Mouse (Mus musculus): ENCODE data around the gene Socs5.
A peak's percentile ranks its signal among the peaks of the same experiment; 100 is the strongest.

Gene Socs5

DNA sequence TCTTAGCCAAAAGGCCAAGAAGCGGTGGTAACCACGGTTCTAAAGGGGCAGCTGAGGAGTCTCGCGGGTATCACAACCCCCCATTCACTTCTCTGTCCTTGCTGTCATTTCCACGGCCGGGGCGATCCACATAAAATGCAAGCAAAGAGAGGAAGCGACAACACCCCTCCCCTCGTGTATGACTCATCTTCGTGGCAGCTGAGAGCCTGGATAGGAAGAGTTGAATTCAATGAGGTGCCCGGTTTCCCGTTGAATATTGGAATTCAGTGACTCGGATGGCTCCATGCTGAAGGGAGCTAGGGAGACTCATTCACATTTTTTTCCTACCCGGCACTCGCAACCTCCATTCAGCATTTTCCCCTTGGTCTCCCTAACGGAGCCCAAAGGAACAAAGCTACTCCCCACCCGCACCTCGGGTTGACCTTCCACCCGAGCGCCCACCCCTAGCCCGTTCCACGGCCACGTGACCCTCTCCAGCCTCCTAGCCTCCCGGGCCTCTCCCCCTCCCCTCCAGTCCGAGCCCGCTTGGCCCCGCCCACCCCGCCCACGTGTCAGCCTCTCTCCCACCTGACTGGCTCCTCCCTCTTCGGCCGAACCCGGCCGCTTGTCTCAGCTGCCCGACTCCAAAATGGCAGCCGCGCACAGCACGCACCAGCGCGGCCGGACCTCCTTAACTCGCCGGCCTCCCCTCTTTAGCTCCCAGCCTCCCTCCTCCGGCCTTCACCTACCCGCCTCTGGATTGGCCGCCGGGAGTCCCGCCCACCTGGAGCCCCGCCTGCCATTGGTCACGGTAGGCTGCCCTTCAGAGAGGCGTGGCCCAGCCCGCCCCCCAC, 572 bp upstream of the Socs5 start:
- peak; percentile 91 for DNase-seq (ENCODE audit: extremely low read depth, low read depth)

DNA sequence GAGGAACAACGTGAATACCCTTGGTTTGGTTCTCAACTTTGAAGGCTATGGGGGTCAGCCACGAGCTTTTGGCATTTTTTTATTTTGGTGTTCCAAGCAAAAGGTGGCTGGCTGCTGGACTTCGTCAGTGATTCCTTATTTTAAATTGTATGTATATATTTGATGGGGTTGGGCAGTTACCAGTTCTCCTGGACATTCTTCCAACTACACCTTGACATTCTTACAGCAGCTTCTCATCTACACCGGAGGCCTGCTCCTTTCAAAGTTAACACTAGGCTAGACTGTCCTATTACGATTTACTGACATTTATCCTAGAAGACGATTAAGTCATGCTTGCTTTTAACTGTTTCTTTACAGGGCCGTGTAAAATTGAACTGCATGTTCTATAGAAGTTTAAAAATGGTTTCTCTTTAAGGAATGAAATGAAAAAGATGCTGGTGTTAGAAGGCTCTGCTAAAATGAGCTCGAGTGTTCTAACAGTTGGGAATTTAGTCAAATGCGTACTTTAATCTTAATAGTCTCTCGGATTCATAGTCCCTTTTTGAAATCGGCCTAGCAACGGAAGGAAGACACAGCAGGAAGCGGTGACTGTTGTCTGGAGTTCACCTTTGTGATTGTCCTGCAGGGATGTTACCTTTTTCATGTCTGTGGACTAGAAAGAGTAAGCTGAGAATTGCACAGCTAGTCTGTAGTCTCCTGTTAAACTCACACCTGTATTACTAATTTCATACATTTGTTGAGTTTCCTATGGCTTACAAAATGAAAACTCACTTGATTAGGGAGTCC, 1.2 kb downstream of the Socs5 start:
- DNase-seq (ENCODE audit: extremely low read depth, low read depth) = no peak

DNA sequence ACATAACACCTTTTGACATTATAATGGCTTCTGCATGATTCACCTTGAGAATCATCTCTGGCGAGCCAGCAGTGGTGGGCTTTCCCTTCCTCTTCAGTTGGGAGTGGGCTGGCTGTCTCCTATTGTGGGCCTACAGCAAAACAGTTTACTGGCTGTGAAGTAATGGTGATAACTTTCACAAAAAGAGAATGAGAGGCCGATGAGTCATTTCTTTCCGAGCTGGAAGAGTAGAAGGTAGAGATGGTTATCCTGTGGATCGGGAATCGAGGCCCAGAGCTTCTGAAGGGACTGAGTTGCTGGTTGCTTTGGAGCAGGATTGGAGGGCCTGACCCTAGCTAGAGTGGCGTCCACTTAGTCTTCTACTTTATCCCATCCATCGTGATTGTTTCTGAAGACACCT, 2.0 kb downstream of the Socs5 start:
- DNase-seq (ENCODE audit: extremely low read depth, low read depth) = no peak

DNA sequence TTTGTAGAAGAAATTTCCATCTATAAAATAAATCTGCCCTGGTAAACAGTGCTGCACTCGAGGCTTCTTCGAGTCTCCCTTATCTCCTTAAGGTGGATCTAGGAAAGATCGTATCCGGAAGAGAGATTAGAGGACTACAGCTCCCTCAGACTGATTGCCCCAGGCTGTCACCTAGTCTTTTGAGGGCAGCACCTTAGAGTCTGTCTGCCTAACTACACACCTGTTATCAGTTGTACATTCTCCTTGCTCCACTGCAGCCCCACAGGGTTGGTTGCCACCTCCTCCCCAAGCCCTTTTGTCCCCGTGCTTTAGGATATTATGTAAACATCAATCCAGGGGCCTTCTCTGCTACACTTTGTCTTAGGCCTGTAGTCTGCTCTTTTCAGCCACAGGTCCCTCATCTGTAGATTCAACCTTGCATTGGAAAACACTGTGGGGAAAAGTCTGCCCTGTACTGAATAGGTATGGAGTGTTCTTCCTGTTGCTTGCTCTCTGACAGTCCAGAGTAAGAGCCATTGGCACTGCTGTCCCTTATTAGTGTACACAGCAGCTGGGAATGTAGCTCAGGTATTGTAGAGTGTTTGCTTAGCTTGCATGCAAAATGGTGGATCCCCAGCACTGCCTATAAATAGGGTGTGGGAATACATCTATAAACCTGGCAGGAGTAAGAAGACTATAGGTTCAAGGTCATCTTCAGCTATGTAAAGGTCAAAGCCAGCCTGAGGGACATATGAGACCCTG, 5.5 kb downstream of the Socs5 start:
- no peak for DNase-seq (ENCODE audit: extremely low read depth, low read depth)

DNA sequence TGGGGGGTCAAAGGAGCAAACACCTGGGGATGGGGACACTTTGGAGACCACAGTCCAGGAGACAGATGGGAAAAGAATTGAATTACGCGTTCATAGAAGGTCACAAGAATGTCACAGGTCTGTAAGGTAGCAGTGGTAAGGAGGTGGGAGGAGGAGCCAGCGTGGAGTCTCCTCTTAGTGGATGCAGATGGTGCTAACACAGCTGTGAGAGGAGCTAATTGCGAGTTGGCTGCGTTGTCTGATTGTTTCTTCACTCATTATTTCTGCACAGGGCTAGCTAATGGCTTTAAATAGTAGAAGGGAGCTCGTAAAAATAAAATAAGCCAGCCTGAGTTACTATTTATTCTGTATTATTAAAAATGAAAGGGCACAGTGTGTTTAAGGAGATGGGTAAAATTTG, 8.1 kb downstream of the Socs5 start:
- no peak for DNase-seq (ENCODE audit: extremely low read depth, low read depth)

DNA sequence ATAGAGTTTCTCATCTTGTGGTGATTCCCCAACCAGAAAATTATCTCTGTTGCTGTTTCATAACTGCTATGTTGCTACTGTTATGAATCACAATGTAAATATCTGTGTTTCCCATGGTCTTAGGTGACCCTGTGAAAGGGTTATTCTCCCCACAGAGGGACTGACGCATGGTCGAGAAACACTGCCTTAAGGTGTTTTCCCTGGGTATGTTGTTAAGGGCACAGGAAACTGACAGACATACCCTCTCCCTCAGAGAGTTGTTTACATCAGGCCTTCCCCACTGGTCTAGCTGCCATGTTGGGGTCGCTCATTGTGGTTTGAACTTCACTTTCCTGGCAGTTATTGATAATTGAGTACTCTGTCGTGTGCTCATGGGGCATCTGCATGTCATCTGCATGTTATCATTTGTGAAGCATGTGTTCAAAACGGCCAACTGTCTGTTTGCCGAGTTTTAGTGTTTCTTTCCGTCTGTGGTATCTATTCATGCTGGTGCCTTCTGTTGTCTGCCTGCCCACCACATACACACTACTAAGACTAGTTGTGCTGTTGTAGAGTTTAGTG, 11.6 kb downstream of the Socs5 start:
- DNase-seq (ENCODE audit: extremely low read depth, low read depth) = no peak

DNA sequence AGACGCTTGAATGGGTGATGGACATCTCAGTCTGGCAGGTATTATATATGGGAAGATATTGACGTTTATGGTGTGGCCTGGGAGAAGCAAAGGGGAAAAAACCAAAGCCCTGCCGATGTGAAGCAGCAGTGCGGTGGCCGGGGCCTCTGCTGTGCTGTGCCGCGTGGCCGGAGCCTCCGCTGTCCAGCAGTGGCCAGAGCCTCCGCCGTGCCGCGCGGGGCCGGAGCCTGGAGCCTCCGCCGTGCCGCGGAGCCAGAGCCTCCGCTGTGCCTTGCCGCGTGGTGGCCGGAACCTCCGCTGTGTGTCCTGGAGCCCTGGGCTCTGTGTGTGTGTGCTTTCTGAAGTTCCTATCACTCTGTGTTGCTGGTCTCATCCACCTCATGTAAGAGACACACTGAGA, 17.9 kb downstream of the Socs5 start:
- no peak for DNase-seq (ENCODE audit: extremely low read depth, low read depth)

DNA sequence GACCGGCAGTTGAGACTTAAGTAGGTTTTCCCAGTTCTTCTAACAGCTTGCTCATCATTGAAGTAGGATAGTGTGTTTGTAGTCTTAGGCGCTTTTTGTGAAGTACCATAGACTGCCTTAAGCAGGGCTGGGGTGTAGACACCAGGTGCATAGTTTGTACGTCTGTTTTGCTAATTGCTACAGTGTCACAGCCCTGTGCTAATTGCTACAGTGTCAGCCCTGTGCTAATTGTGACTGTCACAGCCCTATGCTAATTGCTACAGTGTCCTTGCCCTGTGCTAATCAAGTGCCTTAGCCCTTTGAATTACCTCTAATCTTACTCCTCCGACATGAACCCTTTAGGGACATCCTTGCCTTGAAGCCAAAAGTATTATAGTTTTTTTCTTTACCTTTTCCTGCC, 24.8 kb downstream of the Socs5 start:
- DNase-seq (ENCODE audit: extremely low read depth, low read depth) = no peak

DNA sequence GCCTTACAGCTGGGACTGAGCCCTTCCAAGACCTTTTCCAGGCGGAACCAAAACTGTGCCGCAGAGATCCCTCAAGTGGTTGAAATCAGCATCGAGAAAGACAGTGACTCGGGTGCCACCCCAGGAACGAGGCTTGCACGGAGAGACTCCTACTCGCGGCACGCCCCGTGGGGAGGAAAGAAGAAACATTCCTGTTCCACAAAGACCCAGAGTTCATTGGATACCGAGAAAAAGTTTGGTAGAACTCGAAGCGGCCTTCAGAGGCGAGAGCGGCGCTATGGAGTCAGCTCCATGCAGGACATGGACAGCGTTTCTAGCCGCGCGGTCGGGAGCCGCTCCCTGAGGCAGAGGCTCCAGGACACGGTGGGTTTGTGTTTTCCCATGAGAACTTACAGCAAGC, 26.3 kb downstream of the Socs5 start:
- no peak for DNase-seq (ENCODE audit: extremely low read depth, low read depth)

DNA sequence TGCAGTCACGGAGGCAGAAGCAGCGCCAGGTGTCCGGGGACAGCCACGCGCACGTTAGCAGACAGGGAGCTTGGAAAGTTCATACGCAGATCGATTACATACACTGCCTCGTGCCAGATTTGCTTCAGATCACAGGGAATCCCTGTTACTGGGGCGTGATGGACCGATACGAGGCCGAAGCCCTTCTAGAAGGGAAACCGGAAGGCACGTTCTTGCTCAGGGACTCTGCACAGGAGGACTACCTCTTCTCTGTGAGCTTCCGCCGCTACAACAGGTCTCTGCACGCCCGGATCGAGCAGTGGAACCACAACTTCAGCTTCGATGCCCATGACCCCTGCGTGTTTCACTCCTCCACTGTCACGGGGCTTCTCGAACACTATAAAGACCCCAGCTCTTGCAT, 27.2 kb downstream of the Socs5 start:
- DNase-seq (ENCODE audit: extremely low read depth, low read depth) = no peak

DNA sequence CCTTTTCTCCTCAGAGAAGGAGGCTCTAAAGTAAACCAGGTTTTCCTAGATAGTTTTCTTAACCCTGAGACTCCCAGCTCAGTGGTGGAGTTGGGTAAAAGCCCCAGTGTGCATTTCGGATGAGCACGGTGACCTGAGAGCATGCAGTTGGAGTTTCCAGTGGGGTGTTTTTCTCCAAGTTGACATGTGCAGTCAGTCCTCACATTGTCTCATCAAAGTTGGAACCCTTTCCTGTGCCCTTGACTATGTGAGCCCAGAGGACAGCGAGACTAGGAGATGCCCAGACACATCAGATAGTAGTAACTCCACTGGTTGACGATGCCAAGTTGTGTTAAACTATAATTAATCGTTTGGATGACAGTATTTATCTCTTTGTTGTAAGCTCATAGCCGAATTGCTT, 28.3 kb downstream of the Socs5 start:
- no peak for DNase-seq (ENCODE audit: extremely low read depth, low read depth)

DNA sequence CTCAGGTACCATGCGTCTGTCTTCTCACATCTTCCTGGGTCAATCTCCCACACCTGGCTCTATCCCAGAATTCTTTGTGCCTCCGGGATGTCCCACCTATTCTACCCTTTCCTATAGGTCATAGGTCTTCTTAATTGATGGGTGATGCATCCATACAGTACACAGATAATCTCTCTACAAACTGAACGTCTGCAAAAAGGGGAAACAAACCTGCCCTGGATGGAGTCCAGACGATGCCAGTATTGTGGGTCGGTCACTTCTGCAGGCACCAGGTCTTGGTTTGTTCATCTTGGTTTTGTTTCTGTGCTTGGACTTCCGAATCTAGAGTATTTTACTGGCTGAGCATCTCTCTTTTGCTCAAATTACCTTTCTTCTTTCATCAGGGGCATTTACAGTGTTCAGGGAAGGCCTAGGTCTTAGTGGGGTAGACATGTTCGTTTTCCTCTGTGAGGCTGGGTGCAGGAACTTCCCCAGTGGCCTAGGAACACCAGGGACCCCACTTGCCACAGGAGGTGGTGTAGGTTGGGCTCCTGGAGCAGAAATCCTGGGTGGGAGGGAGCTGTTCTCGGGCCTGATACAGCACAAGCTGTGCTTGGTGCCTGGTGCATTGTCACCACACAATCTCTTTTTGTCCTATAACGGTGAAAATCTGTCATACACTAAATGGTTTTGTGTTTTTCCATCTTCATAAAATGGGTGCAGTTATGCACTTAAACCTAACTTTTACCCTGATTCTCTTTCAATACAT, 33.9 kb downstream of the Socs5 start:
- no peak for DNase-seq (ENCODE audit: extremely low read depth, low read depth)

DNA sequence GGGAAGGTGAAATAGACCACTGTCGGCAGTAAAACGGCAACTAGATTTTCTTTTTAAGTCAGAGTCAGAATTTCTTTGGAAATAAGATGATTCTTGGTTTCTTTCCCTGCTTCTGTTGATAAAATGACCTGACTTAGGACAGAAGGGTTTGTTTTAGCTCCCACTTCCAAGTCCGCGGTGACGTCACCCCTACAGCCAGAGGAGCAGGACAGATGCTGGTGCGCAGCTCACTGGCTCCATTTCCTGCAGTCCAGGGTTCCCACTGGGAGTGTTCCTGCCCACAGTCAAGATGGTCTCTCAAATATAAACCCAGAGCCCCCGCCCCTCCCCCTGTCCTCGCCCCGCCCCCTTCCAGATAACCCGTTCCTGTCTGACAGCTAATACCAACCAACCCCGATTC, 34.8 kb downstream of the Socs5 start:
- no peak for DNase-seq (ENCODE audit: extremely low read depth, low read depth)

DNA sequence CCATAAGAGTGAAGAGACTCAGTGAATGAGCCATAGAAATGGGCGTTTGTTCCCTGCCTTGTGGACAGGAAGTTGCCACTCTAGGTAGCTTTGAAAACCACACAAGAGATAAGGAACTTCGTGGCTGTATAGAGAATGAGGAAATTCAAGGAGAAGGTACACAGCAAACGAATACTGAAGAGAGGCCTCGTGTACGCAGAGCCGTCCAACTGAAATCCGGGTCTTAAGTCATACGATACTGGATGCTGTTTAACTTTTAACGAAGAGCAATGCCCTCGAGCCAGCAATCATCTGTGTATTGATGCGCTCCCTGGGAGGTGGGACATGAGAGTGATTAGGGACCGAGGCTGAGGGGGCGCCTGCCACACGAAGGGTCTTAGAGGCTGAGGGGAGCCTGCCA, 35.7 kb downstream of the Socs5 start:
- DNase-seq (ENCODE audit: extremely low read depth, low read depth) = peak; percentile 65

DNA sequence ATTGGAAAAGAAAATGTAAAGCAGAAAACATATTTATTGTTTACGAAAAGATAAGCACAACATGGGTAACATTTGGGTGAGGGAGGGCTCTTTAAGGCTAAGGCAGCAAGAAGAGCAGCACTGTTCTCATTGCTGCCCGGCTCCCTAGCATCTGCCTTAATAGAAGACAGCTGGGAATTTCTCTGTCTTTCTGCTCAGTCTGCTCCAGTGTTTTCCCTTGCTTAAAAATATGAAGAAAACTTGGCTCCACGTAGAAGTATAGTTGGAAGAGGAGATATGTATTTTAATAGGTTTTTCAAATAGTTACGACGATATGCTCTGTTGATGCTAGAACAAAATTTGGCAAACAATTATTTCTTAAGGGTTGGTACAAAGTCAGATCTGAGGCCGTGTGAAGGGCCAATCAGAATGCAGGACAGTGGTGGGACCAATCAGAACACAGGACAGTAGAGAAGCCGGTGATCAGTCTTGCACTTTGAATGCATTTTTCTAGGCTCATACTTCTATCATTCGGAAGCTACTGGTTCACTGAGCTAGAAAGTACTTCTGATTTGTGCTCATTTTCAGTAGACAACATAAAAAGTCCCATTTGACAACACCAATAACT, 39.0 kb downstream of the Socs5 start:
- DNase-seq (ENCODE audit: extremely low read depth, low read depth) = no peak

DNA sequence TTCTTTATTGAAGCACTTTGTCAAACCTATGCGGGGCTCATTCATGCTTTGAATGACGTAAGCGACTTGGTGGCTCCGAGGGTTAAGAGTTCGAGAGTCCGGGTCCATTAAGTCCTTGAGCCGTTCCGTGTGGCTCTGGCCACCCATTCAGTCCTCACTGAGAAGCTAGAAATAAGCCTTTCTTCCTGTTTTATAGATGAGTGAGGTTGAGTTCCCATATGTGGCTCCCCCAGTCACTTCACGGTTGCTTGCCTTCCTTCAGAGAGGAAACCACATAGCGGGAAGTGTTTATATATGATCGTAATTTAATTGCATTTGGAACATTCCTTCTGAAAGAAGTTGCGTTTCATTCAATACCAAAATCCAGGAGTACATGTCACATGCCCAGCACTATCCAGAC, 42.3 kb downstream of the Socs5 start:
- no peak for DNase-seq (ENCODE audit: extremely low read depth, low read depth)

DNA sequence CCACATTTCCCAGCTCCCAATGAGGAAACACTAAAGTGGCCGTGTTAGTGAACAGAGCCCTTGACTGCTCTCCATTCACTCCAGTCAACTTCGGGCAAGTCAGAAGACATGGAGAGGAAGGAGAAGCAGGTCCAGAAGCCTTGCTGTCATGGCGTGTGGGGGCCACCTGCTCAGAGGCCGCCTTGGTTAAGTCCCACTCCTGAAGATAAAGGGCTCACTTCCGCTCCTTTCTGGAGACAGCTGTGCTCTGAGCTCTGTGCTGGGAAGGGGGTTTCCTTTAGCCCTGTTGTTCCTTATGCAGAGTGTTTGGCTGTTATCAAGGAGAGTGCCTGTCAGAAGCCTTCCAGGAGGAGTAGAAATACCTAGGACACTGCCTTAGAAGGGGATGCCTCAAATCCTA, 45.5 kb downstream of the Socs5 start:
- DNase-seq (ENCODE audit: extremely low read depth, low read depth) = no peak

DNA sequence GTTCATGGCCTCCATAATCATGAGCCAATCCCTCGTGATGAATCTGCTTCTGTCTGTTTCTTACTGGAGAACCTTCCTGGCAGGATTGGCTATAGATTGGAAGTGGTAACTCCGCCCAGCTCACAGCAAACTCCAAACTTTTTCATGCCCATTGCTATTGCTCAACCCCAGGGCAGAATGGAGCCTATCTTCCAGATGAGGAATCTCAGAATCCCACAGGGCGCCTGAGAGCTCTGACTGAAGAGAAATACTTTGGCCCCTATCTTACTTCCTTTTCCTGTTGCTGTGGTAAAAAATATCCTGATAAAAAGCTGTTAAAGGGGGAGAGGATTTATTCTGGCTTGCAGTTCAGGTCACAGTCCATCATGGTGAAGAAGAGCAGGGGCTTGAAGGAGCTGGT, 48.2 kb downstream of the Socs5 start:
- DNase-seq (ENCODE audit: extremely low read depth, low read depth) = no peak

DNA sequence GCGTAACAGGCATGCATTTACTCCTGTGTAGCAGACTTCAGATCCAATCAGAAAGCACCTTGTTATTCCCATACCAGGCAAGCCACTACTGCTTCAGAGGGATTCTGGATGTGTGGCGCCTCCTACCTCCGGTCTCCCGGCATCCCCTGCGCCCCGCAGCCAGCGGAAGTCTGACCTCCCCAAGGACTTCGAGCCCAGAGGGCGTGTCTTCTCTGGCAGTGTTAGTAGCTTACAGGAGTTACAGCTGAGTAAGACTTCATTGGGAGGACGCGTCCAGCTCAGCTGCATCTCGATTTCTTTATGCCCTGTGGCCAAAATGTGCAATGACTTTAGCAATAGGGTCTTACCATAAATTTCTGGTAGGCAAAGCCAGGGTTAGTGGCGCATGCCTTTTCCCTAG, 50.3 kb downstream of the Socs5 start:
- peak; percentile 66 for DNase-seq (ENCODE audit: extremely low read depth, low read depth)

DNA sequence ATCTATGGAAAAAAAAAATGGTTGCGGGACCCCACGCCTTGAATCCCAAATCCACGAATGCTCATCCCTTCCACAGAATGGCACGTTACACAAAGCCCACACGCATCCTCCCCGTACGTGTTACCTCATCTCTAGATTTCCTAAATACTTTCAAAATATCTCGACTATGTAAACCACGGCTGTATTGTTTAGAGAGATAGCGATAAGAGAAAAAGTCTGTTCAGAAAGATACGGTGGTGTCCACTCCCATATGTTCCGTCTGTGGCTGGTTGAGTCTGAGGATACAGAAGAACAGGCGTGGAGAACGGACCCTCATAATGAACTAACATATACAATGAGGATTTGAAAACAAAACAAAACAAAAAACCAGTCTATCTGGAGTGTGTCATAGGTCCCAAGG, 51.1 kb downstream of the Socs5 start:
- DNase-seq (ENCODE audit: extremely low read depth, low read depth) = peak; percentile 27

DNA sequence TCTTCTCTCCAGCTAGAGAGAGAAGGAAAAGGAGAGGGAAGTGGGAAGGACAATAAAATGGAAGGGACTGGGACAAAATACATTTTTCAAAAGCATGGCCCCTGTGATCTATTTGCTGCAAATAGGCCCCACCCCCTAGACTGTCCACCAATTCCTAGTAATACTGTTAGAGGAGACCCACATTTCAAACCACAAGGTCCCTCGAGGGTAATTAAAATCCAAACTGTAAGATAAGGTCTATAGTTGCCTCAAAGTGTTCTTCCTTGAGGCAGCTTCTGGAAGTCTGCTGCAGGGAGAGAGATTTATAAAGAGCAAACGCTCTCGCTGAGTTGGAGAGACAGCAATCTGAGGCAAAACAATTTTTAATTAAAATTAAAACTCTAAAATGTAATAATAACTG, 52.8 kb downstream of the Socs5 start:
- no peak for DNase-seq (ENCODE audit: extremely low read depth, low read depth)

All from MEL-GATA-1-ER (cell line).